Mouse (Mus musculus) heart, adult 2 months (tissue): Measurements from ENCODE around the gene Fstl5. TPM values are rescaled to one million over a fixed set of nuclear protein-coding genes. Genes with fewer than 3 reads are reported as not detected.
A peak's percentile ranks its signal among the peaks of the same experiment; 100 is the strongest.

Experiments
- DNase-seq, 2 experiments: peaks; one replicate each; pipeline ENCODE4 v3.0.0; 2021
- H3K27ac ChIP-seq: fragments of 200-600 bp; 2 replicates; pipeline ENCODE4 v1.8.1; 2022
- H3K27me3 ChIP-seq: fragments of 200-500 bp; 2 replicates; pipeline ENCODE4 v1.6.1; 2012; ENCODE audit warnings: mild to moderate bottlenecking, low read length, inconsistent platforms, mixed read lengths; ENCODE audit not compliant: control insufficient read depth, insufficient read depth
- H3K36me3 ChIP-seq: fragments of 200-500 bp; 2 replicates; pipeline ENCODE4 v1.6.1; 2012; ENCODE audit warnings: low read length, inconsistent platforms; ENCODE audit not compliant: control insufficient read depth, insufficient read depth
- H3K4me1 ChIP-seq: fragments of 200-500 bp; 2 replicates; pipeline ENCODE4 v1.6.1; 2011; ENCODE audit warnings: low read length; ENCODE audit not compliant: control insufficient read depth, insufficient read depth
- H3K4me3 ChIP-seq: fragments of 200-600 bp; 2 replicates; pipeline ENCODE4 v1.8.1; 2022
- H3K79me2 ChIP-seq: fragments of 200-500 bp; replicated peaks from 2 replicates; pipeline ENCODE4 v1.6.1; 2012; ENCODE audit warnings: mild to moderate bottlenecking, inconsistent platforms, low read length, moderate library complexity, mixed read lengths; ENCODE audit not compliant: control insufficient read depth, insufficient read depth
- H3K9ac ChIP-seq: fragments of 200-500 bp; 2 replicates; pipeline ENCODE4 v1.6.1; 2012; ENCODE audit warnings: low read depth, mild to moderate bottlenecking, control low read depth, inconsistent platforms, low read length, mixed read lengths
- CTCF ChIP-seq: fragments of 200-600 bp; IDR thresholded peaks from 2 replicates; pipeline ENCODE4 v1.8.1; 2022; ENCODE audit warnings: antibody characterized with exemption, mild to moderate bottlenecking, moderate library complexity
- EP300 ChIP-seq: fragments of 200-500 bp; IDR thresholded peaks from 2 replicates; pipeline ENCODE4 v1.6.1; 2011; ENCODE audit warnings: low read depth, low read length, control low read depth; ENCODE audit not compliant: insufficient read depth
- POLR2A ChIP-seq: fragments of 200-500 bp; IDR thresholded peaks from 2 replicates; pipeline ENCODE4 v1.6.1; 2011; ENCODE audit warnings: mild to moderate bottlenecking, low read depth, low read length, control low read depth; ENCODE audit not compliant: insufficient read depth
- WGBS: fragments of 180-500 bp; shearing (Covaris S2); methylation state at CpG from one replicate; pipeline ENCODE4 v1.1.7; 2018; 5-methylcytosine and 5-hydroxymethylcytosine counted together
- intact Hi-C: fragments of 180-260 bp; cut with DNase I; formaldehyde crosslinking; loops from one replicate; pipeline ENCODE4 v1.15.1; 2025
- long read RNA-seq: library from polyadenylated mRNA; stranded (forward); transcript quantifications from one replicate; pipeline ENCODE4 v2.0.0, GENCODE M21; 2021
- polyA plus RNA-seq: library from polyadenylated mRNA; depleted of rRNA; stranded (reverse); fragments of >200 nt; gene quantifications from 2 replicates; pipeline ENCODE4 v1.2.3, GENCODE M21; 2012; rRNA removed
- total RNA-seq, 2 experiments: library from RNA; stranded (reverse); gene quantifications; 2 replicates each; pipeline ENCODE4 v1.2.3; 2021

Gene Fstl5
- total RNA-seq (under 1 TPM in 1 of 2 experiments, not detected in 1; 0.14 TPM), polyA plus RNA-seq (0.12 and 0.14 TPM in 2 replicates)
- long read RNA-seq, partial matches to known transcripts, result 0 of 1 reads
- long read RNA-seq, other reads (novel, unspliced or antisense), result 1 of 1 reads

- H3K79me2 ChIP-seq, result no peaks in the 10 kb centered on the region
- WGBS, result under 1% methylated on average over 28 of the region's 28 CpGs
- intact Hi-C loops, result no loop called here
- no peak within 1 kb of the TSS for H3K4me3 ChIP-seq
- H3K9ac ChIP-seq, result no peak within 1 kb of the TSS
- DNase-seq, result peak; percentile 3 to 30
- H3K27me3 ChIP-seq, result no peaks in the 10 kb centered on the region
- H3K4me1 ChIP-seq, result no peaks in the 10 kb centered on the region
- no peak for TF ChIP-seq EP300
- TF ChIP-seq CTCF, result no peak
- TF ChIP-seq POLR2A, result no peak
- no peak within 1 kb of the TSS for H3K27ac ChIP-seq
- no peaks in the 10 kb centered on the region for H3K36me3 ChIP-seq
Observed at GRCm38 (mm10) chr3:76074060-76074707, at the start of gene Fstl5. Gene Fstl5, plus strand, starts transcription at chr3:76074270.

- intact Hi-C loops, result no loop called here
- Histone ChIP-seq H3K27me3 (no peaks in the 10 kb centered on the region), H3K27ac (no peak overlapping the region), H3K79me2 (no peaks in the 10 kb centered on the region), H3K9ac (no peak overlapping the region), H3K4me3 (no peak overlapping the region), H3K4me1 (no peaks in the 10 kb centered on the region), H3K36me3 (no peaks in the 10 kb centered on the region)
- TF ChIP-seq POLR2A, result no peak
- DNase-seq, result no peak
Observed at GRCm38 (mm10) chr3:76025523-76025922, 48.5 kb upstream of the Fstl5 start.

GRCm38 (mm10) chr3:76051124-76051523 is 22.9 kb upstream of the Fstl5 start:
- Histone ChIP-seq H3K36me3 (no peaks in the 10 kb centered on the region), H3K27me3 (no peaks in the 10 kb centered on the region), H3K27ac (no peak overlapping the region), H3K79me2 (no peaks in the 10 kb centered on the region), H3K4me3 (no peak overlapping the region), H3K4me1 (no peaks in the 10 kb centered on the region), H3K9ac (no peak overlapping the region)
- TF ChIP-seq POLR2A (no peak), CTCF (no peak), EP300 (no peak)
- 58% methylated on average over 3 of the region's 3 CpGs for WGBS
- DNase-seq, result no peak
- intact Hi-C loops, result no loop called here

- H3K27me3 ChIP-seq, result no peaks in the 10 kb centered on the region
- H3K79me2 ChIP-seq, result no peaks in the 10 kb centered on the region
- H3K4me1 ChIP-seq, result no peaks in the 10 kb centered on the region
- H3K4me3 ChIP-seq, result no peak overlapping the region
- DNase-seq, result no peak
- H3K36me3 ChIP-seq, result no peaks in the 10 kb centered on the region
- no peak for TF ChIP-seq CTCF
- no peak for TF ChIP-seq POLR2A
- TF ChIP-seq EP300, result no peak
- no peak overlapping the region for H3K27ac ChIP-seq
- intact Hi-C loops, result no loop called here
- 65% methylated on average over 1 of the region's 1 CpGs for WGBS
- H3K9ac ChIP-seq, result no peak overlapping the region
Observed at GRCm38 (mm10) chr3:76061996-76062395, 12.1 kb upstream of the Fstl5 start.

- Histone ChIP-seq H3K4me1 (no peaks in the 10 kb centered on the region), H3K27ac (no peak overlapping the region), H3K4me3 (no peak overlapping the region), H3K9ac (no peak overlapping the region), H3K79me2 (no peaks in the 10 kb centered on the region), H3K36me3 (no peaks in the 10 kb centered on the region), H3K27me3 (no peaks in the 10 kb centered on the region)
- TF ChIP-seq EP300 (no peak), CTCF (peak; percentile 92), POLR2A (no peak)
- no peak for DNase-seq
- WGBS, result 3% methylated on average over 3 of the region's 3 CpGs
- intact Hi-C loops, result no loop called here
Observed at GRCm38 (mm10) chr3:76067920-76068319, 6.2 kb upstream of the Fstl5 start.

DNA sequence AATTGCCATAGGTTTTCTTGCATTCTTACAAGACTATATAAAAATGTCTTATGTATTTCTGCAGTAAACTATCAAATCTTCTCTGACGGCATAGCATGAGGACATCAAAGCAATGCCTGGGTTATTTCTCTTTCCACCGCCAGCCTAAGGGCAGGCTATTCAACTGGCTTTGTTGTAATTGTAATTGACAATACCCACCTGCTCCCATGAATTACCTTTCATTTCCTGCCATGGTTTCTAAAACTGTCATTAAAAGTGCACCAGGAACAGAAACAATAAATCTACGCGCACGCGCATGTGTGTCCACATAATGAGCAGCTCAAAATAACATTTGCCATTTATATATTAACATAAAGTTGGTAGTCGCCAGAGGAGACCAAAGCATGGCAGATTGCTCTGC is 1.2 kb upstream of the Fstl5 start:
- intact Hi-C loops, result no loop called here
- Histone ChIP-seq H3K36me3 (no peaks in the 10 kb centered on the region), H3K27me3 (no peaks in the 10 kb centered on the region), H3K27ac (no peak overlapping the region), H3K79me2 (no peaks in the 10 kb centered on the region), H3K4me3 (no peak overlapping the region), H3K4me1 (no peaks in the 10 kb centered on the region), H3K9ac (no peak overlapping the region)
- no peak for DNase-seq
- no peak for TF ChIP-seq POLR2A
- 91% methylated on average over 7 of the region's 7 CpGs for WGBS
